ENCODE assay signal across 8 mouse cellular contexts in the genomic region with DNA sequence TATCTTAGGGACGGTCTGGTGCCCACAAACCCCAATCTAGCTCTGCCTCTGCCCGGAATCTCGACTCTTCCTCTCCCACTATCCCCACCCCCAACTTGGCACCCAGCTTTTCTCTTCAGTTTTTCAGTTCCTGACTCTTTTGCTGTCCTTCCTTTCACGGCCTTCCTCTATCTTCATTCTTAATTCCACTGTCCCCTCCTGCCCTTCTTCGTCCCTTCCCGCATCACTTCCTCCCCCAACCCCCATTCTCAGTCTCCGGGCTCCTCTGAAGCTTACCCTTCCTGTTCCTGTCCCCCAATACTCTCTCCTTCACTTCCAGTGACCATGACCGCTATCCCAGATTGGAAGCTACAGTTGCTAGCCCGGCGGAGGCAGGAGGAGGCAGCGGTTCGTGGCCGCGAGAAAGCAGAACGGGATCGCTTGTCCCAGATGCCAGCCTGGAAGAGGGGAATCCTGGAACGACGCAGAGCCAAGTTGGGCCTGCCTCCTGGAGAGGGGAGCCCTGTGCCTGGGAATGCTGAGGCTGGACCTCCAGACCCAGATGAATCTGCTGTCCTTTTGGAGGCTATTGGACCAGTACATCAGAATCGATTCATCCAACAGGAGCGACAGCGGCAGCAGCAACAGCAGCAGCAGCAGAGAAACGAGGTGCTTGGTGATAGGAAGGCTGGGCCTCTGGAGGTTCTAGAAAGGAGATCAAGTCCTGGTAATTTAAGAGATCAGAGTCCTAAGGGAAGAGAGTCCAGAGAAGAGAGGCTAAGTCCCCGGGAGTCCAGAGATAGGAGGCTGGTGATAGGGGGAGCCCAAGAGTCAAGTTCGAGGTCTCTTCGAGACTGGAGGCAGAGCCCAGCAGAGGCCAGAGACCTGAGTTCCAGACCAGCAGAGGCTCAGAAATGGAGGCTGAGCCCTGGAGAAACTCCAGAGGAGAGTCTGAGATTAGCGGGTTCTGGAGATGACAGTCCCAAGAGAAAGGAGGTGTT. TPM values are rescaled to one million over a fixed set of nuclear protein-coding genes. Genes with fewer than 3 reads are reported as not detected.
DNase-seq lines count a peak whose midpoint lies in the region; ATAC-seq and TF ChIP-seq lines count a peak whose summit lies in the region.

No protein-coding gene starts in this region.

- peak; percentile 62 to 89 for DNase-seq in adrenal gland, adult (ENCODE audit: inconsistent age in 2 of 2, low spot score in 1 of 2)
- no peak for DNase-seq in adrenal gland, adult 8-10 months
- peak; percentile 74 for DNase-seq in adrenal gland, adult 2 months
- no peak for DNase-seq in forebrain, postnatal 0 days
- peak; percentile 63 for DNase-seq in kidney, adult 2 months
- peak; percentile 41 for DNase-seq in lung, postnatal 0 days (ENCODE audit: low spot score)
- DNase-seq in c-Kit-positive CD71-positive TER-119-positive erythroid progenitor cells, embryonic 14.5 days (ENCODE audit: low spot score), result no peak

- peak overlapping the region; percentile 70 for H3K4me3 ChIP-seq in forebrain, postnatal 0 days (ENCODE audit: low read depth, low read length)
- peak overlapping the region; percentile 58 for H3K4me3 ChIP-seq in kidney, adult 2 months (ENCODE audit: insufficient read depth, low read depth, low read length)
- H3K4me3 ChIP-seq in lung, postnatal 0 days (ENCODE audit: low read depth, low read length), result peak overlapping the region; percentile 51
- peak overlapping the region; percentile 74 for H3K4me3 ChIP-seq in small intestine, adult 2 months (ENCODE audit: low read depth, low read length)

- H3K9ac ChIP-seq in forebrain, postnatal 0 days, result peak overlapping the region; percentile 61
- H3K9ac ChIP-seq in lung, postnatal 0 days (replicated peaks; ENCODE audit: low read depth), result peak overlapping the region; percentile 68

- H3K4me2 ChIP-seq in forebrain, postnatal 0 days (ENCODE audit: low read depth), result peak overlapping the region; percentile 56
- H3K4me2 ChIP-seq in lung, postnatal 0 days (replicated peaks; ENCODE audit: low read depth, low read length), result peak overlapping the region; percentile 88

- no peak for TF ChIP-seq POLR2A in kidney, adult 2 months (IDR thresholded peaks at IDR 0.05; ENCODE audit: low read depth, low read length)
- no peak; the same call in 1 of the 2 replicates for TF ChIP-seq POLR2A in small intestine, adult 2 months (IDR thresholded peaks at IDR 0.05; ENCODE audit: low read depth, low read length)

- WGBS in forebrain, postnatal 0 days, result 8% methylated on average over 26 of the region's 26 CpGs
- 20% methylated on average over 26 of the region's 26 CpGs for WGBS in kidney, adult 2 months
- WGBS in lung, postnatal 0 days, result 7% methylated on average over 26 of the region's 26 CpGs
- WGBS in small intestine, adult 2 months, result 12% methylated on average over 26 of the region's 26 CpGs

- no peak for TF ChIP-seq EP300 in lung, postnatal 0 days (IDR thresholded peaks at IDR 0.05)

- ATAC-seq in forebrain, postnatal 0 days, result no peak
- no peak for ATAC-seq in lung, postnatal 0 days

- TF ChIP-seq CTCF in forebrain, postnatal 0 days (IDR thresholded peaks at IDR 0.05; ENCODE audit: low read depth), result 0 out of 2 replicates have a peak, but pooled peaks have one; percentile 1
- 0 out of 2 replicates have a peak, but pooled peaks have one; percentile 23 for TF ChIP-seq CTCF in kidney, adult 2 months (conservative IDR thresholded peaks at IDR 0.05; ENCODE audit: insufficient read depth, insufficient read length, low read depth, low read length)
- TF ChIP-seq CTCF in lung, postnatal 0 days (IDR thresholded peaks at IDR 0.05), result peak; percentile 50
- peak; percentile 45; the same call in 1 of the 2 replicates for TF ChIP-seq CTCF in small intestine, adult 2 months (IDR thresholded peaks at IDR 0.05; ENCODE audit: extremely low read depth, insufficient read length, insufficient replicate concordance, low read depth, low read length)

- H3K9me3 ChIP-seq in forebrain, postnatal 0 days (ENCODE audit: low read length), result no peaks in the 10 kb centered on the region
- H3K9me3 ChIP-seq in lung, postnatal 0 days (ENCODE audit: low read length), result no peaks in the 10 kb centered on the region

- no peaks in the 10 kb centered on the region for H3K27me3 ChIP-seq in forebrain, postnatal 0 days (ENCODE audit: insufficient read depth, low read length)
- no peaks in the 10 kb centered on the region for H3K27me3 ChIP-seq in kidney, adult 2 months (replicated peaks; ENCODE audit: control insufficient read depth, insufficient read depth, low read length)
- no peaks in the 10 kb centered on the region for H3K27me3 ChIP-seq in lung, postnatal 0 days (replicated peaks; ENCODE audit: insufficient read depth, low read length)
- no peaks in the 10 kb centered on the region for H3K27me3 ChIP-seq in small intestine, adult 2 months (ENCODE audit: control insufficient read depth, insufficient read depth, low read length)

- peak overlapping the region; percentile 83 for H3K27ac ChIP-seq in forebrain, postnatal 0 days (ENCODE audit: low read depth, low read length)
- H3K27ac ChIP-seq in kidney, adult 2 months (ENCODE audit: insufficient read depth, low read depth, low read length), result peak overlapping the region; percentile 93
- H3K27ac ChIP-seq in lung, postnatal 0 days (ENCODE audit: low read length), result peak overlapping the region; percentile 90
- peak overlapping the region; percentile 90 for H3K27ac ChIP-seq in small intestine, adult 2 months (ENCODE audit: insufficient read depth, low read depth, low read length)

- H3K36me3 ChIP-seq in forebrain, postnatal 0 days (ENCODE audit: insufficient read depth), result no peaks in the 10 kb centered on the region
- no peaks in the 10 kb centered on the region for H3K36me3 ChIP-seq in kidney, adult 2 months (ENCODE audit: control insufficient read depth, insufficient read depth, low read length)
- no peaks in the 10 kb centered on the region for H3K36me3 ChIP-seq in lung, postnatal 0 days (ENCODE audit: insufficient read depth, low read length)
- H3K36me3 ChIP-seq in small intestine, adult 2 months (ENCODE audit: control insufficient read depth, insufficient read depth, low read length), result no peaks in the 10 kb centered on the region

- peaks cover 24% of the 10 kb centered on the region for H3K4me1 ChIP-seq in forebrain, postnatal 0 days (ENCODE audit: insufficient read depth)
- no peaks in the 10 kb centered on the region; the same call in 1 of the 2 replicates for H3K4me1 ChIP-seq in kidney, adult 2 months (ENCODE audit: control insufficient read depth, insufficient read depth, low read length)
- peaks cover 2% of the 10 kb centered on the region; the same call in 1 of the 2 replicates for H3K4me1 ChIP-seq in lung, postnatal 0 days (ENCODE audit: insufficient read depth, low read depth, low read length)
- peaks cover 16% of the 10 kb centered on the region for H3K4me1 ChIP-seq in small intestine, adult 2 months (ENCODE audit: control insufficient read depth, insufficient read depth, insufficient read length, low read length)

RNA-seq across cellular contexts. Expression of a gene that starts 1.8 kb away (rescaled TPM):
- total RNA-seq in adrenal gland, adult 8-10 months (2022), result 10 to 100 TPM; 35.4 to 47.9 (median 40.0) TPM
- 10 to 100 TPM; 27.3 to 42.6 TPM for total RNA-seq in adrenal gland, adult 2 months (2021)
- polyA plus RNA-seq in adrenal gland, adult 2 months (2012; rRNA removed), result 37.3 and 45.3 TPM in 2 replicates
- total RNA-seq in forebrain, postnatal 0 days (2014; rRNA removed), result 29.5 and 38.9 TPM in 2 replicates
- polyA plus RNA-seq in forebrain, postnatal 0 days (2015; fragmentation: Nextera tagmentation; extraction: Ambion mirVana), result 22.3 and 23.3 TPM in 2 replicates
- polyA plus RNA-seq in kidney, adult 2 months (2012; rRNA removed), result 12.4 and 17.8 TPM in 2 replicates
- polyA plus RNA-seq in lung, postnatal 0 days (2015; fragmentation: Nextera tagmentation; extraction: Ambion mirVana), result 23.4 and 25.4 TPM in 2 replicates
- 16.5 and 22.0 TPM in 2 replicates for polyA plus RNA-seq in small intestine, adult 2 months (2012; rRNA removed)

RNA-seq across cellular contexts. Expression of a gene that starts 6.1 kb away (rescaled TPM):
- 1 to 10 TPM; 2.5 to 5.4 (median 5.0) TPM for total RNA-seq in adrenal gland, adult 8-10 months (2022)
- total RNA-seq in adrenal gland, adult 2 months (2021), result 1 to 10 TPM; 3.3 to 4.8 TPM
- polyA plus RNA-seq in adrenal gland, adult 2 months (2012; rRNA removed), result 9.3 and 11.7 TPM in 2 replicates
- total RNA-seq in forebrain, postnatal 0 days (2014; rRNA removed), result 6.1 and 9.7 TPM in 2 replicates
- polyA plus RNA-seq in forebrain, postnatal 0 days (2015; fragmentation: Nextera tagmentation; extraction: Ambion mirVana), result 13.1 and 15.6 TPM in 2 replicates
- 4.0 and 6.3 TPM in 2 replicates for polyA plus RNA-seq in kidney, adult 2 months (2012; rRNA removed)
- 21.4 and 22.9 TPM in 2 replicates for polyA plus RNA-seq in lung, postnatal 0 days (2015; fragmentation: Nextera tagmentation; extraction: Ambion mirVana)
- 9.3 and 15.9 TPM in 2 replicates for polyA plus RNA-seq in small intestine, adult 2 months (2012; rRNA removed)

RNA-seq across cellular contexts. Expression of a gene that starts 12.4 kb away (rescaled TPM):
- total RNA-seq in adrenal gland, adult 8-10 months (2022), result 10 to 100 TPM; 40.6 to 57.8 (median 52.0) TPM
- total RNA-seq in adrenal gland, adult 2 months (2021), result 10 to 100 TPM; 40.5 to 46.2 TPM
- 42.6 and 46.1 TPM in 2 replicates for polyA plus RNA-seq in adrenal gland, adult 2 months (2012; rRNA removed)
- 33.0 and 33.2 TPM in 2 replicates for total RNA-seq in forebrain, postnatal 0 days (2014; rRNA removed)
- polyA plus RNA-seq in forebrain, postnatal 0 days (2015; fragmentation: Nextera tagmentation; extraction: Ambion mirVana), result 21.8 and 22.1 TPM in 2 replicates
- 50.1 and 65.0 TPM in 2 replicates for polyA plus RNA-seq in kidney, adult 2 months (2012; rRNA removed)
- 22.3 and 25.8 TPM in 2 replicates for polyA plus RNA-seq in lung, postnatal 0 days (2015; fragmentation: Nextera tagmentation; extraction: Ambion mirVana)
- 47.0 and 64.3 TPM in 2 replicates for polyA plus RNA-seq in small intestine, adult 2 months (2012; rRNA removed)

RNA-seq across cellular contexts. Expression of a gene that starts 25.9 kb away (rescaled TPM):
- 10 to 100 TPM; 20.9 to 28.2 (median 24.1) TPM for total RNA-seq in adrenal gland, adult 8-10 months (2022)
- total RNA-seq in adrenal gland, adult 2 months (2021), result 10 to 100 TPM; 15.4 to 20.8 TPM
- 3.6 and 5.9 TPM in 2 replicates for polyA plus RNA-seq in adrenal gland, adult 2 months (2012; rRNA removed)
- total RNA-seq in forebrain, postnatal 0 days (2014; rRNA removed), result 15.3 and 20.4 TPM in 2 replicates
- polyA plus RNA-seq in forebrain, postnatal 0 days (2015; fragmentation: Nextera tagmentation; extraction: Ambion mirVana), result 3.0 and 4.4 TPM in 2 replicates
- polyA plus RNA-seq in kidney, adult 2 months (2012; rRNA removed), result 5.7 TPM in 2 replicates
- polyA plus RNA-seq in lung, postnatal 0 days (2015; fragmentation: Nextera tagmentation; extraction: Ambion mirVana), result 2.8 and 3.1 TPM in 2 replicates
- 1.7 and 3.2 TPM in 2 replicates for polyA plus RNA-seq in small intestine, adult 2 months (2012; rRNA removed)

RNA-seq across cellular contexts. Expression of a gene that starts 29.1 kb away (rescaled TPM):
- total RNA-seq in adrenal gland, adult 8-10 months (2022), result 100 to 1,000 TPM; 141 to 168 (median 159) TPM
- 100 to 1,000 TPM; 152 to 198 TPM for total RNA-seq in adrenal gland, adult 2 months (2021)
- polyA plus RNA-seq in adrenal gland, adult 2 months (2012; rRNA removed), result 137 and 156 TPM in 2 replicates
- total RNA-seq in forebrain, postnatal 0 days (2014; rRNA removed), result 3,707 and 3,724 TPM in 2 replicates
- polyA plus RNA-seq in forebrain, postnatal 0 days (2015; fragmentation: Nextera tagmentation; extraction: Ambion mirVana), result 2,151 and 2,226 TPM in 2 replicates
- 98.9 and 109 TPM in 2 replicates for polyA plus RNA-seq in kidney, adult 2 months (2012; rRNA removed)
- 292 and 298 TPM in 2 replicates for polyA plus RNA-seq in lung, postnatal 0 days (2015; fragmentation: Nextera tagmentation; extraction: Ambion mirVana)
- polyA plus RNA-seq in small intestine, adult 2 months (2012; rRNA removed), result 82.8 and 157 TPM in 2 replicates

Comparison
In these comparisons a context has a peak if more than half of its experiments do, and no peak if none do; other contexts are left out.
1. DNase-seq: peak in adrenal gland, adult (2 of 2), adrenal gland, adult 2 months (single experiment), kidney, adult 2 months (single experiment) and lung, postnatal 0 days (single experiment); none in adrenal gland, adult 8-10 months (single experiment), forebrain, postnatal 0 days (single experiment) and c-Kit-positive CD71-positive TER-119-positive erythroid progenitor cells, embryonic 14.5 days (single experiment).
2. Peak in every context shown above with its lines, with median percentiles within 50 percentile points of each other: H3K27ac ChIP-seq, H3K4me3 ChIP-seq and CTCF ChIP-seq.